Mouse (Mus musculus) MEL (cell line): ENCODE results near the gene Pitpnm3.

Experiments
- CTCF ChIP-seq, 3 experiments: IDR thresholded peaks in 2 of 3; conservative IDR thresholded peaks in 1 of 3; 2 replicates each; pipeline ENCODE4 v1.5.1; 2011 to 2012; ENCODE audit warnings: low read length in 3 of 3, low read depth in 2 of 3, mild to moderate bottlenecking in 2 of 3, improper control_type of control experiment in 1 of 3, inconsistent platforms in 1 of 3, mixed read lengths in 1 of 3, moderate library complexity in 1 of 3; ENCODE audit not compliant: control insufficient read depth in 1 of 3, insufficient read depth in 1 of 3, poor library complexity in 1 of 3, severe bottlenecking in 1 of 3
- E2F4 ChIP-seq: IDR thresholded peaks from 2 replicates; pipeline ENCODE4 v1.6.1; 2011; ENCODE audit warnings: low read depth, low read length, improper control_type of control experiment, borderline replicate concordance
- EP300 ChIP-seq, 2 experiments: IDR thresholded peaks; 2 replicates each; pipeline ENCODE4 v1.6.1; 2011; ENCODE audit warnings: improper control_type of control experiment in 2 of 2, low read length in 2 of 2, low read depth in 1 of 2, mild to moderate bottlenecking in 1 of 2
- MAFK ChIP-seq: IDR thresholded peaks from 2 replicates; pipeline ENCODE4 v1.6.1; 2011; ENCODE audit warnings: low read depth, mild to moderate bottlenecking, low read length, improper control_type of control experiment, borderline replicate concordance
- POLR2A ChIP-seq, 2 experiments: IDR thresholded peaks; 2 replicates each; pipeline ENCODE4 v1.6.1; 2011 to 2012; ENCODE audit warnings: low read length in 2 of 2, mild to moderate bottlenecking in 2 of 2, control low read depth in 1 of 2, improper control_type of control experiment in 1 of 2, low read depth in 1 of 2, moderate library complexity in 1 of 2; ENCODE audit not compliant: control insufficient read depth in 1 of 2, insufficient read depth in 1 of 2, poor library complexity in 1 of 2
- SMC3 ChIP-seq: IDR thresholded peaks from 2 replicates; pipeline ENCODE4 v1.6.1; 2011; ENCODE audit warnings: low read depth, low read length, improper control_type of control experiment
- TCF12 ChIP-seq: IDR thresholded peaks from 2 replicates; pipeline ENCODE4 v1.6.1; 2014; ENCODE audit warnings: low read depth, mild to moderate bottlenecking, inconsistent platforms, low read length, improper control_type of control experiment, moderate library complexity
- UBTF ChIP-seq: IDR thresholded peaks from 2 replicates; pipeline ENCODE4 v1.6.1; 2012; ENCODE audit warnings: low read depth, mild to moderate bottlenecking, inconsistent platforms, low read length, improper control_type of control experiment, moderate library complexity, borderline replicate concordance; ENCODE audit not compliant: insufficient read depth
- USF1 ChIP-seq: IDR thresholded peaks from 2 replicates; pipeline ENCODE4 v1.6.1; 2014; ENCODE audit warnings: low read depth, mild to moderate bottlenecking, inconsistent platforms, low read length, improper control_type of control experiment, moderate library complexity
- USF2 ChIP-seq, 2 experiments: IDR thresholded peaks; 2 replicates each; pipeline ENCODE4 v1.6.1; 2011 to 2012; ENCODE audit warnings: improper control_type of control experiment in 2 of 2, low read length in 2 of 2, borderline replicate concordance in 1 of 2, inconsistent platforms in 1 of 2, low read depth in 1 of 2, mild to moderate bottlenecking in 1 of 2; ENCODE audit not compliant: insufficient read depth in 1 of 2
- ZC3H11A ChIP-seq: IDR thresholded peaks from 2 replicates; pipeline ENCODE4 v1.6.1; 2012; ENCODE audit warnings: low read depth, mild to moderate bottlenecking, inconsistent platforms, low read length, improper control_type of control experiment
- ZKSCAN1 ChIP-seq: IDR thresholded peaks from 2 replicates; pipeline ENCODE4 v1.6.1; 2012; ENCODE audit warnings: low read depth, mild to moderate bottlenecking, inconsistent platforms, low read length, improper control_type of control experiment, moderate library complexity

DNA sequence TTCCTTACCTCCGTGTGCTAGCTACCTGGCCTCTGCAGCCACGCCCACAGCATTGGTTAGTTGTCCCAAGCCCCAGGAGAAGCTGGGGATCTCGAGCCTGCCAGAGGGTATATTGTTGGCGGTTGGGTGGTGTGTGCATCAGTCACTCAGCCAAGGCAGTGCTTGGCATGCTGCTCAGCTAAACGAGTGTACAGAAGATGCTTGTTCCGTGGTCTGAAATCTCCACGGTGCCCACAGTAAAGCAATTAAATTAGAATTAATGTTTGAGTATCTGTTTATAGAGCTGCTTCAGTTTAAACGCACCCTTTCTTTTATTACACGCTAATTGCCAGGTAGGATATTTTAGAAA is 118.4 kb downstream of the Pitpnm3 start:
- TF ChIP-seq CTCF (IDR thresholded peaks at IDR 0.05 in 2 of 3, conservative IDR thresholded peaks at IDR 0.05 in 1 of 3; ENCODE audit: control insufficient read depth in 1 of 3, insufficient read depth in 1 of 3, low read depth in 2 of 3, low read length in 3 of 3, poor library complexity in 1 of 3, severe bottlenecking in 1 of 3) (no peak), SMC3 (no peak), ZC3H11A (no peak), EP300 (IDR thresholded peaks at IDR 0.05; ENCODE audit: low read depth in 1 of 2, low read length in 2 of 2) (no peak), POLR2A (IDR thresholded peaks at IDR 0.05; ENCODE audit: control insufficient read depth in 1 of 2, insufficient read depth in 1 of 2, low read depth in 1 of 2, low read length in 2 of 2, poor library complexity in 1 of 2) (no peak), TCF12 (no peak), ZKSCAN1 (no peak), E2F4 (no peak), USF1 (no peak), MAFK (no peak), USF2 (IDR thresholded peaks at IDR 0.05; ENCODE audit: borderline replicate concordance in 1 of 2, insufficient read depth in 1 of 2, low read depth in 1 of 2, low read length in 2 of 2) (no peak), UBTF (no peak)
